Mouse (Mus musculus) myocyte (in vitro differentiated cells): ENCODE measurements around the gene S100a6.
A peak's percentile ranks its signal among the peaks of the same experiment; 100 is the strongest.

ENCODE experiments used
- CEBPB ChIP-seq: IDR thresholded peaks from 2 replicates; pipeline ENCODE4 v1.6.1; 2011; ENCODE audit warnings: mild to moderate bottlenecking, moderate library complexity; ENCODE audit not compliant: poor library complexity, insufficient read depth, severe bottlenecking
- E2F4 ChIP-seq: IDR thresholded peaks from one replicate; pipeline ENCODE4 v1.6.1; 2011; ENCODE audit warnings: mild to moderate bottlenecking, control low read depth, moderate library complexity; ENCODE audit not compliant: insufficient read depth
- MYOD1 ChIP-seq, 3 experiments: IDR thresholded peaks; one replicate each; pipeline ENCODE4 v1.6.1; 2011; ENCODE audit warnings: control low read depth in 2 of 3, low read depth in 2 of 3, mild to moderate bottlenecking in 2 of 3, moderate library complexity in 1 of 3; ENCODE audit not compliant: insufficient read length in 2 of 3, control insufficient read depth in 1 of 3
- MYOG ChIP-seq, 3 experiments: IDR thresholded peaks; one replicate each; pipeline ENCODE4 v1.6.1; 2011; ENCODE audit warnings: control low read depth in 2 of 3, low read depth in 2 of 3, mild to moderate bottlenecking in 2 of 3; ENCODE audit not compliant: insufficient read length in 2 of 3, control insufficient read depth in 1 of 3, insufficient read depth in 1 of 3
- POLR2A ChIP-seq: IDR thresholded peaks from one replicate; pipeline ENCODE4 v1.6.1; 2011; ENCODE audit warnings: low read depth, mild to moderate bottlenecking, control low read depth, moderate library complexity; ENCODE audit not compliant: insufficient read length
- POLR2AphosphoS2 ChIP-seq: IDR thresholded peaks from one replicate; pipeline ENCODE4 v1.6.1; 2011; ENCODE audit warnings: low read depth, control low read depth; ENCODE audit not compliant: insufficient read length
- REST ChIP-seq: IDR thresholded peaks from one replicate; pipeline ENCODE4 v1.6.1; 2011; ENCODE audit warnings: mild to moderate bottlenecking, control low read depth, moderate library complexity; ENCODE audit not compliant: insufficient read depth, insufficient read length
- SRF ChIP-seq: IDR thresholded peaks from one replicate; pipeline ENCODE4 v1.6.1; 2011; ENCODE audit warnings: low read depth; ENCODE audit not compliant: control insufficient read depth, insufficient read length
- TCF12 ChIP-seq: IDR thresholded peaks from one replicate; pipeline ENCODE4 v1.6.1; 2011; ENCODE audit warnings: mild to moderate bottlenecking, control low read depth; ENCODE audit not compliant: poor library complexity, insufficient read depth, severe bottlenecking
- TCF3 ChIP-seq: IDR thresholded peaks from one replicate; pipeline ENCODE4 v1.6.1; 2011; ENCODE audit warnings: low read depth, control low read depth; ENCODE audit not compliant: insufficient read length
- USF1 ChIP-seq: IDR thresholded peaks from one replicate; pipeline ENCODE4 v1.6.1; 2011; ENCODE audit warnings: low read depth, mild to moderate bottlenecking, control low read depth, moderate library complexity

DNA sequence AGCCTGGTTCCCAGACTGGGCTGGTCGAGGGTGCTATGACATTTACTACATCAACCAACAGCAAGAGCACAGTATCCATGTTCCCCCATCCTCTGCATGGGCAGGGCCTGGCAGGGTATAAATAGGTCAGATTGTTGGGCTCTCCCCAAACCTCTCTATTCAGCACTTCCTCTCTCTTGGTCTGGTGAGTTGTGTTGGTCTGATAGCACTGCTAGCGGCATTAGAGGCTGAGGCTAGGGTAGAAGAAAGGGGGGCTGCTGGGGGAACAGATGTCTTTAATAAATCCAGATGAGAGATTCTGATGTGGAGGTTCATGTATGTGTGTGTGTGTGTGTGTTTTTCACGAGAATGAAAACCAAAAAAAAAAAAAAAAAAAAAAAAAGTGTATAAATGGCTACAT is 9.1 kb upstream of the S100a6 start, which contains the start of gene S100a4:
- TF ChIP-seq POLR2A (peak; percentile 68), CEBPB (no peak), SRF (no peak), MYOG (IDR thresholded peaks at IDR 0.05; ENCODE audit: control insufficient read depth in 1 of 3, insufficient read depth in 1 of 3, insufficient read length in 2 of 3, low read depth in 2 of 3) (no peak), POLR2AphosphoS2 (peak; percentile 71), USF1 (no peak), TCF12 (no peak), E2F4 (no peak), MYOD1 (IDR thresholded peaks at IDR 0.05; ENCODE audit: control insufficient read depth in 1 of 3, insufficient read length in 2 of 3, low read depth in 2 of 3) (no peak), REST (no peak), TCF3 (no peak)
